Mouse (Mus musculus) c-Kit-positive CD71-positive TER-119-positive erythroid progenitor cells, embryonic 14.5 days (primary cell): ENCODE data around the gene Scgb1a1.
"Not testable (repeated sequence)": the region's sequence is repeated elsewhere in the genome, so short reads cannot be mapped to it uniquely, and the experiment has no call there.

Experiments used
- DNase-seq: peaks from one replicate; pipeline ENCODE4 v3.0.0-alpha.2; 2013; ENCODE audit warnings: low spot score

Scgb1a1 gene

GRCm38 (mm10) chr19:9065621-9066561 is 21.9 kb downstream of the Scgb1a1 start:
- DNase-seq = no peak

- DNase-seq = no peak
These were observed 23.9 kb downstream of the Scgb1a1 start for GRCm38 (mm10) chr19:9063831-9064230.

GRCm38 (mm10) chr19:9062822-9063221 is 24.9 kb downstream of the Scgb1a1 start:
- no peak for DNase-seq

DNA sequence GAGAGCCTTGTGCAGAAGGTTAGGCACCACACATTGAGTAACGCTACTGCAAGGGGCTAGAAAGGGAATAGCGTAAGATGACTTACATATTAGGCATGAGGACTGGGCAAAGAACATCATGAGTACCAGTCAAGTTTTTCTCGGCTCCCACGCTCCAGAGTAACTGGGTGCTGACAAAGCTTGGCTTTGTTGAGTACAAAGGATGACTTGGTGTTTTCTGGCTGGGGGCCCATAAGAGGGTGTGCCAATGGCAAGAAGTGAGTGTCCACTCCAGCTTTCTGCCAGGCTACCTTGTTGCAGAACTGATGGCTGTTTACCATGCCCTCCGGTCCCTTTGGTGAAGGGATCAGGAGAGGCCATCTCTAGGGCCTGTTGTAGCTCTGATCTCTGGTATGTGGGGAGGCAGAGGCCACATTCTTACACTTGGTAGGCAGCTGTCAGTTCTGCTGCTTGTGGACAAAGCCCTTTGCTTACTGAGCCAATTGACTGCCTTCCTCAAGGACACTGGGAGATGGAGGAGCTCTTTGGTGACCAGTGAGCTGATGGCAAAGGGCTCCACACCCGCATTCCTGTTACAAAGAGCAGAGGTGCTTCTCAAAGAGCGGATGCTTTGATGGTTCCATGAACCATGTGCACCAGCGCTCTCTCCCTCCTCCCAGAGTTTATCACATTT is 26.4 kb downstream of the Scgb1a1 start:
- no peak for DNase-seq

DNA sequence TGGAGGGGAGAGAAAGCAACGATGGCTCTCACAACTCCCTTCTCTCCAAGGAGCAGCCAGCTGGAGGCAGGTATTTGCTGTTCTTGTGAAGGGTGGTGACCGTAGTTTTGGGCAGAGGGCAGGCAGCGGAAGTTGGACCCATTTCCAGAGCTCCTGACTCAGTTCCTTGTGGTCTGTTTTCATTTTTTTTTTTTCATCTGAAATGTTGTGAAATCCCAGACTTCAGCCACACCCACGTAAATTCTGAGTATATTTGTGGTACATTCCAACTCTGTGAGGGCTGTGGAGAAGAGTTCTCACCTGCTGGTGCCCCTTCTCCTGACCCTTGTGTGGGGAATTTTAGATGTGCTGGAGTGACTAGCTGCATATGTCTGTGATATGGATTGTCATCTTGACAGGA is 27.7 kb downstream of the Scgb1a1 start:
- DNase-seq = no peak

- no peak for DNase-seq
These were observed 28.4 kb downstream of the Scgb1a1 start for GRCm38 (mm10) chr19:9059391-9059790.

DNA sequence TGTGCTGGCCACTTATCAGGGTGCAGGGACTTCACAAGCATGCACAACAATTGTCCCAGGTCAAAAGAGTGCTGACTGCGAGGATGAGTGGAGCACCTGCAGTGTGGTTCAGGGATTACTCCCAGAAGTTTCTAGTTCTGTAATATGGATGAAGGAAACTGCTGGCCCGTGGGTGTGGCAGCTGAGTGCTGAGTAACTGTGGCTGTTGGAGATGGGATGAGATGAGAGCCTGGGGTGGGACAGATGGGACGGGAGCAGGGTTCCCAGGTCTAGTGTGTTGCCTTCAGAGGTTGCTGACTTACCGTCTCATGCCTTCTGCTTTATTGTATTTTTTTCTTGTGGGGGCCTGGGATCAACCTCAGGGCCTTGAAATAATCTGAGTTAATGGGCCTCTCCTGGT is 28.8 kb downstream of the Scgb1a1 start:
- no peak for DNase-seq

DNA sequence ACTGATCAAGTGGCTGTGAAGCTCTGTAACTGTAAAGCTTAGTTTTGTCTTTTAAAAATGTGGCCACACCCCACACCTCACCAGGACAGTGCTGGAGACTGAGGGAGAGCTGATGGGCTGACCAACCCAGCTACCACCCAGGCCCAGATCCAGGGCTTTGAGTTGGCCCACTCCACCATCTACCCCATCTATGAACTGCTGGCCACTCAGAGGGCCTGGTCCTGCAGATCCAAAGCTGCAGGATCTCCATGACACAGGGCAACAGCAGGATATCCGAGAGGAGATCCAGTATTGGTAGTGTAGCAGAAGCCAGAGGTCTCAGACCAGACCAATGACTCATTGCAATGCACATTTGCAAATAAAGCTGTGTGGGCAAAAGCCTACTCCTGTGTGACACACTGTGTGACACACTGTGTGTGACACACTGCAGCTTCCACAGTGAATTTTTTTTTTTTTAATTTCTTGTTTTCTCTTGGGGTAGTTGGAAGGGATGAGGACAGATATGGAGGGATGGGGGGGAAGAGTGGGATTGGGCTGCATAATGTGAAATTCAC is 29.4 kb downstream of the Scgb1a1 start:
- DNase-seq = no peak

DNA sequence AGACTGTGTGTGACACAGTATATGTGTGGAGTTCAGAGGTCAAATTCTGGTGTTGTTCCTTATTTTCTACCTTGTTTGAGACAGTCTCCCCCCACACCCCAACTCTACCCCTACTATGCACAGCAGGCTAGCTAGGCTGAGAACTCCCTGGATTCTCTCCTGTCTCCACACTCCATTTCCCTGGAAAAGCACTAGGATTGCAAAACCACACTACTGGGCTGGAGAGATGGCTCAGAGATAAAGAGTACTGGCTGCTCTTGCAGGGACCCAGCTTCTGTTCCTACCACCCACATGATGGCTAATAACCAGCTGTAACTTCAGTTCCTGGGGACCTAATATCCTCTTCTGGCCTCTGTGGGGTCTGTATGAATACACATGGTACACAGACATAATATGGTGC is 30.1 kb downstream of the Scgb1a1 start:
- no peak for DNase-seq

- DNase-seq = no peak
These were observed 31.9 kb downstream of the Scgb1a1 start for GRCm38 (mm10) chr19:9055703-9056355.

GRCm38 (mm10) chr19:9055153-9055552 is 32.6 kb downstream of the Scgb1a1 start:
- DNase-seq = no peak

DNA sequence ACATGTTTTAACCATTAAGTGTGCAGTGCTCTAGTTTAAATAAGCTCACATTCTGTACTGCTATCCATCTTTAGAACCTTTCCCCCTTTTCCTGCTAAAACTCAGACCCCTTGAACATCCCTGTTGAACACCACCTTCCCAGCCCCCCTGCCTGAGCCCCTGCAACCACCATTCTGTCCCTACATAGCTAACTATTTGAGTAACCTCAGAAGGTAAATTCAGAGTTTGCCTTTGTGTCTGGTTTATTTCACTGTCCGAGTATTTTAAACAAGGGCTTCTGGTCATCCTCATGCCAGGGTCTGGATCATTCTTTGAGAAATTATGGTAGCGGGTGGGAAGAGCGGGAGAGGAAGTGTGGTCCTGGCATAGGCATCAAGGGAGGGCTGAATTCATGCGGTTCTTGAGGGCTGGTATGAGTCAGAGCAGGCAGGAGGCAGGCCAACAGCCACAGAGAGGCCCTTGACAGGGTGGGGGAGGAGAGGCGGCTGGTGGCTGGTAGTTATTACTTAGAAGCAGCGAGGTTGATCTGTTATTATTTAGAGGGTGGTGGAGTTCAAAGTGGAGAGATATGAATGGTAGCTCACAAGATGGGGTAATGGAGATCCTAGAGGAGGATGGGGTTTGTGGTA is 34.8 kb downstream of the Scgb1a1 start:
- peak; percentile 50 for DNase-seq

GRCm38 (mm10) chr19:9051985-9052384 is 35.8 kb downstream of the Scgb1a1 start:
- not testable (repeated sequence) for DNase-seq

GRCm38 (mm10) chr19:9050294-9051229 is 37.2 kb downstream of the Scgb1a1 start:
- DNase-seq = peak; percentile 72

GRCm38 (mm10) chr19:9048981-9049687 is 38.6 kb downstream of the Scgb1a1 start:
- DNase-seq = no peak

DNA sequence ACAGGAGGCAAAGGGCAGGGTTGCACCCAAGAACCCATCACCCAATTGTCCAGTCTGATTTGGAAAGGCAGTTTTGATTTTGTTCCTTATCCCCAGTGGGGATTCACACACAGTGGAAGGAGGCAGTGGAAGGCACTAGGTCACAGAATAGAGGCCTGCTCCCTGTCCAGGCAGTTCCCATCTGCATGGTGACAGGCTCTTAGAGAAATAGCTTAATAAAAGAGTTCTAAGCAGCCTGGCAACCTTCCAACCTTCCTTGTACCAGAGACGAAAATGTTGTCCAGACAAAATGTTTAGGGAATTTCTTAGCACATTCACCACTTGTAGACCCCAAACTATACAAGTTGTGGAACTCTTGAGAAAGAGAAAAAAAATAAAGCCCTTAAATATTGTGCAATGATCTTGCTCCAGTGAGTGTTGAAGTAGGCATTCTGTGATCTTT is 39.8 kb downstream of the Scgb1a1 start:
- no peak for DNase-seq

- DNase-seq = no peak
These were observed 40.4 kb downstream of the Scgb1a1 start for GRCm38 (mm10) chr19:9047207-9047945.

DNA sequence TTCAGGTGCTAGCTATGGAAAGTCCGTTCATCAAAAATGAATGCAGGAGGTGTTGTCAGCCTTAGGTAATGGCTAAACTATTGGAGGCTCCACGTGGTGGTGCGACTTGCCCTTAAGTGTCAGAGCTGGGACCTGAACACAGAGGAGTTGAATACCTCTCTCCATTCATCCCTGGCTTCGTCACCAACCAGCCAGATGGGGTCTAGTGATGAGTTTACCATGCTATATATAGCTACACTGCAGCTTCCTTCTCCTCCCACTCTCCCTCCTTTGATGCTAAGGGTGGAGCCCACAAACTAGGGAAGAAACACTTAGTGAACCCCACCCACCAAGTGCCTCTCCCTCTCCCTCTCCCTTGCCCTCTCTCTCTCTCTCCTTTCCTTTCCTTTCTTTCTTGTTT is 43.5 kb downstream of the Scgb1a1 start:
- no peak for DNase-seq

DNA sequence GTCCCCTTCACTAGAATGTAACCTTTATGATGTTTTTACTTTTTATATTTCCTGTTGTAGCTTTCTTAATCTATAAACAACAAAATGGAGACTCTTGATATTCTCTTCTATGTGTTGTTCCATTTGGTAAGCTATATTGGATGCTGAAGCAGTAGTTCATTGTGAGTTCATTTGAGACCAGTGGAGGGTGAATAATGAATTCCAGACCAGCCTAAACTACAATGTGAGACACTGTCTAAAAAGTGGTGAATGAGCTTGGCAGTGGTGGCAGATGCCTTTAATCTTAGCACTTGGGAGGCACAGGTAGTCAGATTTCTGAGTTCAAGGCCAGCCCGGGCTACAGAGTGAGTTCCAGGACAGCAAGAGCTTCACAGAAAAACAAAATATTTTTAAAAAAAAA is 44.6 kb downstream of the Scgb1a1 start:
- no peak for DNase-seq
